Mouse (Mus musculus) midbrain, embryonic 15.5 days (tissue): Measurements from ENCODE around the gene Tbx2. TPM values are rescaled to one million over a fixed set of nuclear protein-coding genes. Genes with fewer than 3 reads are reported as not detected.

ENCODE experiments used
- ATAC-seq: fragments of 200-750 bp; cut with Nextera tagmentation; replicated peaks from 2 replicates; pipeline ENCODE4 v1.8.0; 2017; ENCODE audit warnings: moderate TSS enrichment
- H3K27ac ChIP-seq: fragments of 300-500 bp; sonication (generic); 2 replicates; pipeline ENCODE4 v1.5.1; 2015; ENCODE audit warnings: mild to moderate bottlenecking, inconsistent platforms
- H3K27me3 ChIP-seq: fragments of 300-500 bp; sonication (generic); replicated peaks from 2 replicates; pipeline ENCODE4 v1.6.1; 2015; ENCODE audit warnings: inconsistent platforms
- H3K36me3 ChIP-seq: fragments of 300-500 bp; sonication (generic); replicated peaks from 2 replicates; pipeline ENCODE4 v1.6.1; 2015; ENCODE audit warnings: inconsistent platforms
- H3K4me1 ChIP-seq: fragments of 300-500 bp; sonication (generic); 2 replicates; pipeline ENCODE4 v1.6.1; 2015; ENCODE audit warnings: inconsistent platforms
- H3K4me2 ChIP-seq: fragments of 300-500 bp; sonication (generic); 2 replicates; pipeline ENCODE4 v1.6.1; 2015; ENCODE audit warnings: inconsistent platforms, mild to moderate bottlenecking, moderate library complexity
- H3K4me3 ChIP-seq: fragments of 300-500 bp; sonication (generic); 2 replicates; pipeline ENCODE4 v1.5.1; 2015; ENCODE audit warnings: mild to moderate bottlenecking, inconsistent platforms
- H3K9ac ChIP-seq: fragments of 300-500 bp; sonication (generic); 2 replicates; pipeline ENCODE4 v1.6.1; 2015; ENCODE audit warnings: mild to moderate bottlenecking, inconsistent platforms
- H3K9me3 ChIP-seq: fragments of 300-500 bp; sonication (generic); 2 replicates; pipeline ENCODE4 v1.6.1; 2016; ENCODE audit warnings: inconsistent platforms
- WGBS: fragments of 180-500 bp; shearing (Covaris S2); methylation state at CpG from one replicate; pipeline ENCODE4 v1.1.7; 2015; ENCODE audit warnings: mixed read lengths; 5-methylcytosine and 5-hydroxymethylcytosine counted together
- polyA plus RNA-seq: library from polyadenylated mRNA; unstranded; fragments of >200 nt; fragmentation: Nextera tagmentation; extraction: Ambion mirVana; gene quantifications from 2 replicates; pipeline ENCODE4 v1.2.1, GENCODE M21; 2015

Gene Tbx2
- polyA plus RNA-seq, 1 experiment from 2014 or later = 1.0 TPM

DNA sequence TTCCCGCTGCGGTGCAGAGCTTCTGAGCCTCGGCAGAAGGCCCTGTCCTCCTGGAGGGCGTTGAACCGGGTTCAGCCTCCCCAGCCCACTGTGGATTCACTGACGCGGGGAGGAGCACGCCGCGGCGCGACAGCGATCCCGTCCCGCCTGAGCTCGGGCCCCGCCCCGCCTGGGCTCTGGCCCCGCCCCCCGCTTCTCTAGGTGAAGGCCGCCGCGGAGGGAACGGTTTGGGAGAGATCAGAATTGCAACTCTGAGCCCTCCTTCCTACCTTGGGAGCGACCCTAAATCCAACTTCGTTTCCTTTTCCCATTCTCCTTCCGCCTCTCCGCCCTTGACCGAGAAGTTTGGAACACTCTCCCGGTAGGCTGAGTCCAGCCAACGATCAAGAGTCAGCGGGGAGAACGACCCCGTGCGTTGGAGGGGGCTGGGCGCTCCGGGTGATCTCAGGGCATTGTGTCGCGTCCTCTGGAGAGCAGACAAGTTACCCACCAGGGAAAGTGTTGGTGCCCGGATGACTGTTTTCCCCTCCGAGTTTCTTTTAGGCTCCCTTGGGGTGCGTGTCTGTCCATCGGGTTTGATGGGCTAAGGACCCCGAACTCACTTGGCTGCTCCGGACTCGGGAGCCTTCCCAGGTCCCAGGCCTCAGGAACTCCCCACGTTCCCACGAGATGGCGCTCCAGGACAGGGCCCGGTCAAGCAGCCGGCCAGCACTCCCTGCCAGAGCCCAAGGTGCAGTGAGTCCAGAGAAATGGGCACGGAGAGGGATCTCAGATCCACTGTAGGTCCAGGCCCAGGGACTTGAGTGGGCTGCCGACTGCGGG, 12.0 kb downstream of the Tbx2 start:
- H3K27me3 ChIP-seq = peaks cover 75% of the 10 kb centered on the region
- H3K4me2 ChIP-seq = peak overlapping the region; percentile 74
- no peak overlapping the region for H3K27ac ChIP-seq
- no peaks in the 10 kb centered on the region for H3K9me3 ChIP-seq
- WGBS = under 1% methylated on average over 54 of the region's 54 CpGs
- H3K4me1 ChIP-seq = peaks cover 34% of the 10 kb centered on the region
- H3K4me3 ChIP-seq = peak overlapping the region; percentile 32
- no peak overlapping the region; the same call in 1 of the 2 replicates for H3K9ac ChIP-seq
- H3K36me3 ChIP-seq = no peaks in the 10 kb centered on the region
- ATAC-seq = peak; percentile 36; the same call in 1 of the 2 replicates

- H3K27ac ChIP-seq = no peak overlapping the region
- ATAC-seq = no peak
- H3K36me3 ChIP-seq = no peaks in the 10 kb centered on the region
- 29% methylated on average over 5 of the region's 5 CpGs for WGBS
- no peak overlapping the region for H3K4me3 ChIP-seq
- H3K9me3 ChIP-seq = no peaks in the 10 kb centered on the region
- H3K4me1 ChIP-seq = peaks cover 34% of the 10 kb centered on the region
- peaks cover 72% of the 10 kb centered on the region for H3K27me3 ChIP-seq
- H3K9ac ChIP-seq = no peak overlapping the region
- H3K4me2 ChIP-seq = peak overlapping the region; percentile 74; the same call in 1 of the 2 replicates
These were observed 12.6 kb downstream of the Tbx2 start for GRCm38 (mm10) chr11:85844971-85845370.

DNA sequence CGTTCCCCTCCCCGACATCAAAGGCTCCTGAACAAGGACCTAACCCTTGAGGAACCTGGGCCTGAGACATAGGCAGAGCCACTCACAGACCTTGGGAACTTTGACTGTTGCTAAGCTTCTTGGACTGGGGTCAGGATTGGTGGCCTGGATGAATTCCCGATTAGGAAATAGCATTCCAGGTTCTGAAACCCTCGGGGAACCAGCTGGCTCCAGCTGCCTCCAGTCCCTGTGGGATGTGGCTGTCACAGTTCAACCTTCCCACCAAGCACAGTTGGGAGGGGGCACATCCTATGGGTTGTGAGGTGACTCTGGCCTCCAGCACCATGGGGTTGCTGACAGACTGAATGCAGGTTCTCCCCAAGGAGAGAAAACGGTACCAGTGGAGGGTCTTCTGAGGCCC, 13.6 kb downstream of the Tbx2 start:
- H3K4me1 ChIP-seq = peaks cover 28% of the 10 kb centered on the region
- H3K27me3 ChIP-seq = peaks cover 68% of the 10 kb centered on the region
- H3K4me2 ChIP-seq = no peak overlapping the region
- H3K36me3 ChIP-seq = no peaks in the 10 kb centered on the region
- H3K9ac ChIP-seq = no peak overlapping the region
- H3K9me3 ChIP-seq = no peaks in the 10 kb centered on the region
- WGBS = 44% methylated on average over 5 of the region's 5 CpGs
- ATAC-seq = no peak
- H3K27ac ChIP-seq = no peak overlapping the region
- no peak overlapping the region for H3K4me3 ChIP-seq

DNA sequence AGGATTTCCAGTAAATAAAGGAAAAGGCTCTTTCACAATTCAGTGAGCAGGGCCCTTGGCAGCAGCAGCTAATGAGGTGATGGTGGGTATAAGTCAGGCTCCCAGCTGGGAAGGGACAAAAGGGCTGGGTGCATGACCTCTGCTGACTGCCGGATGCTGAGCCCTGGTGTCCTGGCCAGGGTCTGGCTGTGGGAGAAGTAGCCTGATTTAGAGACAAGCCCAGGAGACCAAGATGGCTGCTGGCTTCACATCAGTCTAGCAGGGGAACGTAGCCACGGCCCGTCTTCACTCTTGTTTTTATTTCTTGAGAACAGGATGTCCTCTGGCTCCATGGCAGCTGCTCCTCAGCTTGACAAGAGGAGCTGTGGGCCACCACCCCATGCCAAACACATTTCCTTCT, 14.2 kb downstream of the Tbx2 start:
- H3K4me3 ChIP-seq = no peak overlapping the region
- peaks cover 62% of the 10 kb centered on the region for H3K27me3 ChIP-seq
- peaks cover 28% of the 10 kb centered on the region for H3K4me1 ChIP-seq
- no peak overlapping the region for H3K4me2 ChIP-seq
- WGBS = 68% methylated on average over 4 of the region's 4 CpGs
- no peaks in the 10 kb centered on the region for H3K9me3 ChIP-seq
- H3K36me3 ChIP-seq = no peaks in the 10 kb centered on the region
- no peak for ATAC-seq
- no peak overlapping the region for H3K9ac ChIP-seq
- H3K27ac ChIP-seq = no peak overlapping the region

GRCm38 (mm10) chr11:85849037-85849436, 16.7 kb downstream of the Tbx2 start:
- Histone ChIP-seq H3K27ac (no peak overlapping the region), H3K4me3 (peak overlapping the region; percentile 32), H3K4me2 (peak overlapping the region; percentile 65), H3K36me3 (no peaks in the 10 kb centered on the region), H3K9ac (0 out of 2 replicates have a peak overlapping the region, but pooled peaks have one; percentile 41), H3K9me3 (no peaks in the 10 kb centered on the region), H3K4me1 (peaks cover 7% of the 10 kb centered on the region), H3K27me3 (peaks cover 38% of the 10 kb centered on the region)
- under 1% methylated on average over 21 of the region's 21 CpGs for WGBS
- peak; percentile 75 for ATAC-seq

DNA sequence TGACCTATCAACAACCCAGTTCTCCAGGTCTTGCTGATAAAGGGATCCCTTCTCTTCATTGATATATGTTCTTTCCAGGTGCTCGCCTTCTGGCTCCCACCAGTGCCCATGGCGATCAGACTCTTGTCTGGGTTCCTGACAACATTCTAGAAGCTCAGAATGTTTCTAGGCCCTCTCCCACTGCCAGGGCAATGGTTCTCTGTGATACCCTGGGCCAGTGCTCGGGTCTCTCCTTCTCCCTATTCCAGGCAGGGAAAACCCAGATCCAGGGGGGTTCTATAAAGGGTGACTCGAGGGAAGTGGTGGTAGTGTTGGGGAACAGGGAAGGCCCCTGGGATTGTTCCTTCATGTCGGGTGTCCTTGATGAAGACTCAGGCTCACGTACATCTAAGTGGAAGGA, 17.9 kb downstream of the Tbx2 start, which contains the start of gene Gm11444:
Gm11444 (minus strand) TSS at position 101 of the 400 bp plus-strand sequence.
- 79% methylated on average over 6 of the region's 6 CpGs for WGBS
- H3K9ac ChIP-seq = no peak within 1 kb of the TSS
- H3K4me2 ChIP-seq = peak within 1 kb of the TSS; percentile 65

GRCm38 (mm10) chr11:85850758-85851157, 18.4 kb downstream of the Tbx2 start:
- no peak overlapping the region for H3K9ac ChIP-seq
- H3K4me1 ChIP-seq = no peaks in the 10 kb centered on the region
- no peaks in the 10 kb centered on the region for H3K9me3 ChIP-seq
- H3K36me3 ChIP-seq = no peaks in the 10 kb centered on the region
- ATAC-seq = no peak
- no peak overlapping the region for H3K27ac ChIP-seq
- H3K27me3 ChIP-seq = peaks cover 22% of the 10 kb centered on the region
- H3K4me2 ChIP-seq = no peak overlapping the region
- H3K4me3 ChIP-seq = no peak overlapping the region
- WGBS = 29% methylated on average over 6 of the region's 6 CpGs

More for the DNA sequence above, 17.9 kb downstream of the Tbx2 start, which contains the start of gene Gm11444:
- Histone ChIP-seq H3K4me3 (no peak within 1 kb of the TSS), H3K9me3 (no peaks in the 10 kb centered on the region), H3K27me3 (peaks cover 27% of the 10 kb centered on the region), H3K4me1 (no peaks in the 10 kb centered on the region), H3K36me3 (no peaks in the 10 kb centered on the region), H3K27ac (no peak within 1 kb of the TSS)
- ATAC-seq = no peak

GRCm38 (mm10) chr11:85857997-85858698, 25.8 kb downstream of the Tbx2 start:
- H3K27me3 ChIP-seq = no peaks in the 10 kb centered on the region
- ATAC-seq = no peak
- no peaks in the 10 kb centered on the region for H3K9me3 ChIP-seq
- H3K4me3 ChIP-seq = no peak overlapping the region
- H3K27ac ChIP-seq = no peak overlapping the region
- WGBS = 7% methylated on average over 6 of the region's 6 CpGs
- H3K4me2 ChIP-seq = no peak overlapping the region
- peaks cover 6% of the 10 kb centered on the region; the same call in 1 of the 2 replicates for H3K4me1 ChIP-seq
- no peaks in the 10 kb centered on the region for H3K36me3 ChIP-seq
- H3K9ac ChIP-seq = no peak overlapping the region

GRCm38 (mm10) chr11:85864363-85864762, 32.0 kb downstream of the Tbx2 start:
- H3K27me3 ChIP-seq = no peaks in the 10 kb centered on the region
- H3K4me1 ChIP-seq = no peaks in the 10 kb centered on the region
- no peak overlapping the region for H3K4me3 ChIP-seq
- H3K9ac ChIP-seq = no peak overlapping the region
- 42% methylated on average over 7 of the region's 7 CpGs for WGBS
- ATAC-seq = no peak
- H3K4me2 ChIP-seq = no peak overlapping the region
- H3K27ac ChIP-seq = no peak overlapping the region
- H3K9me3 ChIP-seq = no peaks in the 10 kb centered on the region
- H3K36me3 ChIP-seq = no peaks in the 10 kb centered on the region

GRCm38 (mm10) chr11:85876059-85876788, 43.9 kb downstream of the Tbx2 start:
- Histone ChIP-seq H3K27me3 (no peaks in the 10 kb centered on the region), H3K36me3 (no peaks in the 10 kb centered on the region), H3K4me1 (no peaks in the 10 kb centered on the region), H3K4me2 (peak overlapping the region; percentile 8; the same call in 1 of the 2 replicates), H3K4me3 (no peak overlapping the region), H3K27ac (no peak overlapping the region), H3K9me3 (no peaks in the 10 kb centered on the region), H3K9ac (no peak overlapping the region)
- ATAC-seq = no peak
- 61% methylated on average over 24 of the region's 24 CpGs for WGBS

DNA sequence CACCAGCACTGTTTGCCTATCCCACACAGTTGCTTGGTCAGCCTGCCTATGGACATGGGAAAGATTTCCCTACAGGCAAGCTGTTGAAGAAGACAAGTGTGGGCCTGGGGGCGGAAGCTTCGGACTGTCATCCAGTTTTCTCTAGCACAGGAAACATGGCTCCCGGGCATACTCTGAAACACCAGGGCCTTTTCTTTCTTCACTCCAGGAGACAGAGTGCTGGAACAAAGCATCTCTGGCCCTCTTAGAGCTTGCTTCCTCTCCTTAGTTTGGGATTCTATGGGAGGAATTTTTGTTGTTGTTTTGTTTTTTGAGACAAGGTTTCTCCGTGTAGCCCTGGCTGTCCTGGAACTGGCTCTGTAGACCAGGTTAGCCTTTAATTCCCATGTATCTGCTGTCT, 52.1 kb downstream of the Tbx2 start:
- Histone ChIP-seq H3K27ac (no peak overlapping the region), H3K36me3 (no peaks in the 10 kb centered on the region), H3K4me3 (no peak overlapping the region), H3K4me1 (0 out of 2 replicates have a peak, but pooled peaks cover 4% of the 10 kb centered on the region), H3K4me2 (no peak overlapping the region), H3K27me3 (peaks cover 54% of the 10 kb centered on the region), H3K9me3 (no peaks in the 10 kb centered on the region), H3K9ac (no peak overlapping the region)
- no peak for ATAC-seq
- WGBS = 53% methylated on average over 4 of the region's 4 CpGs
